Mouse (Mus musculus): ENCODE measurements around the gene Kcnd3. TPM values are rescaled to one million over a fixed set of nuclear protein-coding genes. Genes with fewer than 3 reads are reported as not detected.

Gene Kcnd3
- polyA plus RNA-seq, 1 experiment from 2014 or later = 1.1 TPM

DNA sequence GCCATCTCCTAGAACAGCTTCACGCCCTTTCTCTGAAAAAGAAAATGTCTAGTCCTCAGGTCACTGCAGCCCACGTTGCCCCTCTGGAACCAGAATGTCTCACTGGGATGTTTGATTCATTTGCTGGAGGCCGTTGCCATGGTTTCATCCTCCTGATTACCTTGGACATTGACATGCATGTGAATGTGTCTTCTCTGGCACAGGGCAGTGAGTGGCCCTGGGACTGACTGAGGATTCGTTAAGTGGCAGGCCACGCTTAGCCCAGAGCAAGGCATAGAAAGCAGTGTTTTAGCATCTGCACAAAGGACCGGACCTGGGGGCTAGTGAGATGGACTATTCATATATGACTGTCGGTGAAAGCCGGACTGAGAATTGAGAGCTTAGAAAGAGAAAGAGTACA is 116.3 kb downstream of the Kcnd3 start:
- H3K4me1 ChIP-seq (replicated peaks; ENCODE audit: control insufficient read depth, insufficient read depth, low read length) = no peaks in the 10 kb centered on the region
- no peaks in the 10 kb centered on the region for H3K27me3 ChIP-seq (replicated peaks; ENCODE audit: control insufficient read depth, insufficient read depth, low read length)
- no peaks in the 10 kb centered on the region for H3K36me3 ChIP-seq (ENCODE audit: control insufficient read depth, insufficient read depth)
- H3K4me3 ChIP-seq (ENCODE audit: low read depth, low read length) = no peak overlapping the region
- no peak for ATAC-seq
- H3K4me2 ChIP-seq (replicated peaks; ENCODE audit: low read depth) = no peak overlapping the region
- no peak overlapping the region for H3K27ac ChIP-seq (ENCODE audit: low read depth, low read length)
- no peak overlapping the region for H3K9ac ChIP-seq (ENCODE audit: low read depth, low read length)
- no peak for TF ChIP-seq CTCF (IDR thresholded peaks at IDR 0.05; ENCODE audit: low read depth)
- no peaks in the 10 kb centered on the region for H3K9me3 ChIP-seq (ENCODE audit: control insufficient read depth)
- 78% methylated on average over 8 of the region's 8 CpGs for WGBS

GRCm38 (mm10) chr3:105568851-105569250 is 116.7 kb downstream of the Kcnd3 start:
- Histone ChIP-seq H3K36me3 (ENCODE audit: control insufficient read depth, insufficient read depth) (no peaks in the 10 kb centered on the region), H3K4me1 (replicated peaks; ENCODE audit: control insufficient read depth, insufficient read depth, low read length) (no peaks in the 10 kb centered on the region), H3K4me3 (ENCODE audit: low read depth, low read length) (no peak overlapping the region), H3K27me3 (replicated peaks; ENCODE audit: control insufficient read depth, insufficient read depth, low read length) (no peaks in the 10 kb centered on the region), H3K27ac (ENCODE audit: low read depth, low read length) (no peak overlapping the region), H3K4me2 (replicated peaks; ENCODE audit: low read depth) (no peak overlapping the region), H3K9ac (ENCODE audit: low read depth, low read length) (no peak overlapping the region), H3K9me3 (ENCODE audit: control insufficient read depth) (no peaks in the 10 kb centered on the region)
- ATAC-seq = no peak
- no peak for TF ChIP-seq CTCF (IDR thresholded peaks at IDR 0.05; ENCODE audit: low read depth)
- 78% methylated on average over 9 of the region's 9 CpGs for WGBS

DNA sequence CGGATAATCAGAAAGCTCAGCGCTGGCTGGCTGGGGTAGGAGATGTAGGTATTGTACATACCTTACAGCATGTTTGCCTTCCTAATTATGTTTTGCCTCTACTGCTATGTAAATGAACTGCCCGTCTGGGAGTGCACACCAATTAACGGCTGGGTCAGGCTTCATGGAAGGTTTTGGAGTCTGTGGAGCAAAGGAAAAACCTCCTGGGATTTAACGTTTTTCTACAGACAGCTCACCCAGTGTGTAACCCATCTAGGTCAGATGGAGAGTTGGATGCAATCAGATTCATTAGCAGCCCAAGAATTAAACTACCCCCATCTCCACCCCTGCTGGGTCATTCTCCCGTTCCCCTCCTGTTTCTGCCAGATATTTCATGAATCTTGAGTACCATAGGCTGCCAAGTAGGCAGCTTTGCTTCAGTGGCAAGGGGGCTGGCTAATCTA is 117.2 kb downstream of the Kcnd3 start:
- 60% methylated on average over 6 of the region's 6 CpGs for WGBS
- Histone ChIP-seq H3K36me3 (ENCODE audit: control insufficient read depth, insufficient read depth) (no peaks in the 10 kb centered on the region), H3K4me2 (replicated peaks; ENCODE audit: low read depth) (no peak overlapping the region), H3K4me1 (replicated peaks; ENCODE audit: control insufficient read depth, insufficient read depth, low read length) (no peaks in the 10 kb centered on the region), H3K9ac (ENCODE audit: low read depth, low read length) (no peak overlapping the region), H3K27ac (ENCODE audit: low read depth, low read length) (no peak overlapping the region), H3K9me3 (ENCODE audit: control insufficient read depth) (no peaks in the 10 kb centered on the region), H3K27me3 (replicated peaks; ENCODE audit: control insufficient read depth, insufficient read depth, low read length) (no peaks in the 10 kb centered on the region), H3K4me3 (ENCODE audit: low read depth, low read length) (no peak overlapping the region)
- no peak for ATAC-seq
- no peak for TF ChIP-seq CTCF (IDR thresholded peaks at IDR 0.05; ENCODE audit: low read depth)

DNA sequence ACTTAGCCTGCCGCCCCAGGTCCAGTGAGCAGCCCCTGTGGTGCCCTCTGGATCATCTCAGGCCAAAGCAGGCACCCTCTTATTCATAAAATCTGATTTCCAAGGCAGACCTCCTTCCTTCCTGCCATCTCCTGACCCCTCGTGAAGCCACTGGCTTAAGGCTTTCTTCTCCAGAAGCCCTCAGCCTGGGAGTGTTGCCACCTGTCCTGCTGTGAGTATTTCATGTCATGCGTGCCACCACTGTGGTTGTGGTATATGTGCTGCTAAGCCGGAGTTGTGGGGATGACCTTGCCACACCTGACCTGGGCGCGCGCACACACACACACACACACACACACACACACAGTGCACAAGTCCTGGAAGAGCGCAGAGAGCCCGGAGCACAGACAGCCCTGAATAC is 117.8 kb downstream of the Kcnd3 start:
- TF ChIP-seq CTCF (IDR thresholded peaks at IDR 0.05; ENCODE audit: low read depth) = no peak
- no peak overlapping the region for H3K27ac ChIP-seq (ENCODE audit: low read depth, low read length)
- no peaks in the 10 kb centered on the region for H3K9me3 ChIP-seq (ENCODE audit: control insufficient read depth)
- no peak overlapping the region for H3K4me2 ChIP-seq (replicated peaks; ENCODE audit: low read depth)
- no peaks in the 10 kb centered on the region for H3K36me3 ChIP-seq (ENCODE audit: control insufficient read depth, insufficient read depth)
- no peaks in the 10 kb centered on the region for H3K4me1 ChIP-seq (replicated peaks; ENCODE audit: control insufficient read depth, insufficient read depth, low read length)
- no peak overlapping the region for H3K9ac ChIP-seq (ENCODE audit: low read depth, low read length)
- 63% methylated on average over 9 of the region's 9 CpGs for WGBS
- ATAC-seq = no peak
- no peaks in the 10 kb centered on the region for H3K27me3 ChIP-seq (replicated peaks; ENCODE audit: control insufficient read depth, insufficient read depth, low read length)
- no peak overlapping the region for H3K4me3 ChIP-seq (ENCODE audit: low read depth, low read length)

- Histone ChIP-seq H3K4me3 (ENCODE audit: low read depth, low read length) (no peak overlapping the region), H3K36me3 (ENCODE audit: control insufficient read depth, insufficient read depth) (no peaks in the 10 kb centered on the region), H3K27ac (ENCODE audit: low read depth, low read length) (no peak overlapping the region), H3K4me1 (replicated peaks; ENCODE audit: control insufficient read depth, insufficient read depth, low read length) (no peaks in the 10 kb centered on the region), H3K9me3 (ENCODE audit: control insufficient read depth) (no peaks in the 10 kb centered on the region), H3K4me2 (replicated peaks; ENCODE audit: low read depth) (no peak overlapping the region), H3K27me3 (replicated peaks; ENCODE audit: control insufficient read depth, insufficient read depth, low read length) (no peaks in the 10 kb centered on the region), H3K9ac (ENCODE audit: low read depth, low read length) (no peak overlapping the region)
- no peak for ATAC-seq
- no peak for TF ChIP-seq CTCF (IDR thresholded peaks at IDR 0.05; ENCODE audit: low read depth)
- WGBS = 25% methylated on average over 3 of the region's 3 CpGs
Observed at GRCm38 (mm10) chr3:105570818-105571217, 118.7 kb downstream of the Kcnd3 start.

DNA sequence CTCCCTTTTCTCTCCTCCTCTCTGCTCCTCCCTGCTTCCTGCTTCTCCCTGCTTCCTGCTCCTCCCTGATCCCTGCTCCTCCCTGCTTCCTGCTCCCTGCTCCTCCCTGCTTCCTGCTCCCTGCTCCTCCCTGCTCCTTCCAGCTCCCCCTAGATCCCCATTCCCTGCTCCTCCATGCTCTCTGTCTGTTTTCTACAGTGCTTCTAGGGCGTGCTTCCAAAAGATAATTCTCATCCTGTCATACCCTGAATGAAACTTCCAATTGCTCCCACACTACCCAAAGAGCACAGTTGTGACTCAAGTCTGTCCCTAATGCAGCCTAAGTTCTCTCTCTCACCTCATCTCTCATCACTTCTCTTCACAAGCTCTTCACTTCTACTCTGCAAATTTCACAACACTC is 119.8 kb downstream of the Kcnd3 start:
- 71% methylated on average over 1 of the region's 1 CpGs for WGBS

DNA sequence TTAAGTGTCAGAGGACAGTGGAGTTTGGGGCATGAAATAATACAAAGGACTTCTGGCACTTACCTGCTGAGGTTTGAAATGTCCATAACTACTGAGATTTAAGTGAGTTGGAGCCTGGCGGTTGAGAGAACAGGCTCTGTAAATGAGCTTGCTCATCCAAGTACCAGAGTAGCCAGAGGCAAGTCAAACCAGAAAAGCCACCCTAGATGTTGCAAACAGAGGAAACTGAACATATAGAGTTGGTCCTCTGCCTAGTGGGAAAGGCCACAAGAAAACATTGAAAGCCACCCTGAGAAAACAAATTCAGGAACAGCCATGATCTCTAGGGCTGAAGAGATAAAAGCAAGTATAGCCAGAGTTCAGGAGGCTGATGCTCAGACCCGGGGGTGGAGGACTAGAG is 121.0 kb downstream of the Kcnd3 start:
- H3K9me3 ChIP-seq (ENCODE audit: control insufficient read depth) = no peaks in the 10 kb centered on the region
- H3K4me2 ChIP-seq (replicated peaks; ENCODE audit: low read depth) = no peak overlapping the region
- no peak overlapping the region for H3K9ac ChIP-seq (ENCODE audit: low read depth, low read length)
- H3K27me3 ChIP-seq (replicated peaks; ENCODE audit: control insufficient read depth, insufficient read depth, low read length) = no peaks in the 10 kb centered on the region
- no peaks in the 10 kb centered on the region for H3K36me3 ChIP-seq (ENCODE audit: control insufficient read depth, insufficient read depth)
- WGBS = 79% methylated on average over 2 of the region's 2 CpGs
- no peak overlapping the region for H3K4me3 ChIP-seq (ENCODE audit: low read depth, low read length)
- no peak overlapping the region for H3K27ac ChIP-seq (ENCODE audit: low read depth, low read length)
- no peaks in the 10 kb centered on the region for H3K4me1 ChIP-seq (replicated peaks; ENCODE audit: control insufficient read depth, insufficient read depth, low read length)
- no peak for ATAC-seq
- TF ChIP-seq CTCF (IDR thresholded peaks at IDR 0.05; ENCODE audit: low read depth) = no peak

More for the DNA sequence above, 119.8 kb downstream of the Kcnd3 start:
- Histone ChIP-seq H3K36me3 (ENCODE audit: control insufficient read depth, insufficient read depth) (no peaks in the 10 kb centered on the region), H3K4me1 (replicated peaks; ENCODE audit: control insufficient read depth, insufficient read depth, low read length) (no peaks in the 10 kb centered on the region), H3K27me3 (replicated peaks; ENCODE audit: control insufficient read depth, insufficient read depth, low read length) (no peaks in the 10 kb centered on the region), H3K9me3 (ENCODE audit: control insufficient read depth) (no peaks in the 10 kb centered on the region), H3K4me2 (replicated peaks; ENCODE audit: low read depth) (no peak overlapping the region), H3K9ac (ENCODE audit: low read depth, low read length) (no peak overlapping the region), H3K27ac (ENCODE audit: low read depth, low read length) (no peak overlapping the region), H3K4me3 (ENCODE audit: low read depth, low read length) (no peak overlapping the region)
- no peak for ATAC-seq
- TF ChIP-seq CTCF (IDR thresholded peaks at IDR 0.05; ENCODE audit: low read depth) = no peak

Data from intestine, postnatal 0 days (tissue).